Mouse (Mus musculus) heart, adult 2 months (tissue): ENCODE measurements around the gene Rbm18. TPM values are rescaled to one million over a fixed set of nuclear protein-coding genes. Genes with fewer than 3 reads are reported as not detected.

ENCODE experiments used
- DNase-seq, 2 experiments: peaks; one replicate each; pipeline ENCODE4 v3.0.0; 2021
- H3K27ac ChIP-seq: fragments of 200-600 bp; 2 replicates; pipeline ENCODE4 v1.8.1; 2022
- H3K27me3 ChIP-seq: fragments of 200-500 bp; 2 replicates; pipeline ENCODE4 v1.6.1; 2012; ENCODE audit warnings: mild to moderate bottlenecking, low read length, inconsistent platforms, mixed read lengths; ENCODE audit not compliant: control insufficient read depth, insufficient read depth
- H3K36me3 ChIP-seq: fragments of 200-500 bp; 2 replicates; pipeline ENCODE4 v1.6.1; 2012; ENCODE audit warnings: low read length, inconsistent platforms; ENCODE audit not compliant: control insufficient read depth, insufficient read depth
- H3K4me1 ChIP-seq: fragments of 200-500 bp; 2 replicates; pipeline ENCODE4 v1.6.1; 2011; ENCODE audit warnings: low read length; ENCODE audit not compliant: control insufficient read depth, insufficient read depth
- H3K4me3 ChIP-seq: fragments of 200-600 bp; 2 replicates; pipeline ENCODE4 v1.8.1; 2022
- H3K79me2 ChIP-seq: fragments of 200-500 bp; replicated peaks from 2 replicates; pipeline ENCODE4 v1.6.1; 2012; ENCODE audit warnings: mild to moderate bottlenecking, inconsistent platforms, low read length, moderate library complexity, mixed read lengths; ENCODE audit not compliant: control insufficient read depth, insufficient read depth
- H3K9ac ChIP-seq: fragments of 200-500 bp; 2 replicates; pipeline ENCODE4 v1.6.1; 2012; ENCODE audit warnings: low read depth, mild to moderate bottlenecking, control low read depth, inconsistent platforms, low read length, mixed read lengths
- CTCF ChIP-seq: fragments of 200-600 bp; IDR thresholded peaks from 2 replicates; pipeline ENCODE4 v1.8.1; 2022; ENCODE audit warnings: antibody characterized with exemption, mild to moderate bottlenecking, moderate library complexity
- EP300 ChIP-seq: fragments of 200-500 bp; IDR thresholded peaks from 2 replicates; pipeline ENCODE4 v1.6.1; 2011; ENCODE audit warnings: low read depth, low read length, control low read depth; ENCODE audit not compliant: insufficient read depth
- POLR2A ChIP-seq: fragments of 200-500 bp; IDR thresholded peaks from 2 replicates; pipeline ENCODE4 v1.6.1; 2011; ENCODE audit warnings: mild to moderate bottlenecking, low read depth, low read length, control low read depth; ENCODE audit not compliant: insufficient read depth
- WGBS: fragments of 180-500 bp; shearing (Covaris S2); methylation state at CpG from one replicate; pipeline ENCODE4 v1.1.7; 2018; 5-methylcytosine and 5-hydroxymethylcytosine counted together
- intact Hi-C: fragments of 180-260 bp; cut with DNase I; formaldehyde crosslinking; loops from one replicate; pipeline ENCODE4 v1.15.1; 2025
- polyA plus RNA-seq: library from polyadenylated mRNA; depleted of rRNA; stranded (reverse); fragments of >200 nt; gene quantifications from 2 replicates; pipeline ENCODE4 v1.2.3, GENCODE M21; 2012
- total RNA-seq, 2 experiments: library from RNA; stranded (reverse); gene quantifications; 2 replicates each; pipeline ENCODE4 v1.2.3; 2021

Gene Rbm18
- total and polyA plus RNA-seq, 3 experiments = 15.4 to 33.9 (median 31.7) TPM

DNA sequence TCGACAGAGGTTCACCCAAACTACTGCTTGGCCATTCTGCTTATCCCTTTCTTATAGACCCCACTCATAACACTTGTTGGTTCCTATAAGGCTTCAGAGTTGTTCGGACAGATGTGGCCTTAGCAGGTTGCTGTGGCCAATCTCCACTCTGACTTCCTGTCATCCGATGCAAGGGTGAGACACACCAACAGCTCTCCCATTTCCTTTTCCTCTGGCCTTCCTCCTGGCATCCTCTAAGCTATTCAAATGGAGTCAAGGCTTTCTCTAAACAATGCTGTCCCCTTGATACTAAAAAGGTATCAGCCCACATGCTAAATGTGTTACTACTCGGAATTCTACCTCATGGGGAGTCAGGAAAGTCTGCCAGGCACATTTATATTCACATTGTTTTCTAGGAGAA, 8.6 kb downstream of the Rbm18 start:
- Histone ChIP-seq H3K36me3 (peaks cover 58% of the 10 kb centered on the region), H3K27ac (peak overlapping the region; percentile 70)

GRCm38 (mm10) chr2:36126795-36127429, 9.7 kb downstream of the Rbm18 start:
- no peak overlapping the region for H3K9ac ChIP-seq
- H3K79me2 ChIP-seq = peaks cover 5% of the 10 kb centered on the region
- intact Hi-C loops = loop anchor here (5.0 kb wide), 2 partner anchors 70 to 95 kb away; no protein-coding TSS in a partner anchor
- no peaks in the 10 kb centered on the region for H3K27me3 ChIP-seq
- peaks cover 18% of the 10 kb centered on the region for H3K4me1 ChIP-seq
- DNase-seq = no peak
- no peak for TF ChIP-seq POLR2A
- 88% methylated on average over 9 of the region's 9 CpGs for WGBS
- peaks cover 54% of the 10 kb centered on the region for H3K36me3 ChIP-seq
- no peak overlapping the region for H3K4me3 ChIP-seq
- no peak overlapping the region; the same call in 1 of the 2 replicates for H3K27ac ChIP-seq

More for the DNA sequence above, 8.6 kb downstream of the Rbm18 start:
- TF ChIP-seq CTCF (no peak), EP300 (peak; percentile 86)
- H3K27me3 ChIP-seq = no peaks in the 10 kb centered on the region
- DNase-seq = peak in 1 of 2 experiments; percentile 42
- no peak overlapping the region for H3K4me3 ChIP-seq
- WGBS = 39% methylated on average over 4 of the region's 4 CpGs
- H3K9ac ChIP-seq = no peak overlapping the region
- peaks cover 18% of the 10 kb centered on the region for H3K4me1 ChIP-seq
- H3K79me2 ChIP-seq = peaks cover 5% of the 10 kb centered on the region
- intact Hi-C loops = loop anchor here (5.0 kb wide), 2 partner anchors 69 to 96 kb away; no protein-coding TSS in a partner anchor

- intact Hi-C loops = no loop called here
- Histone ChIP-seq H3K27me3 (no peaks in the 10 kb centered on the region), H3K27ac (no peak overlapping the region), H3K79me2 (no peaks in the 10 kb centered on the region), H3K9ac (no peak overlapping the region), H3K4me3 (no peak overlapping the region), H3K36me3 (no peaks in the 10 kb centered on the region), H3K4me1 (no peaks in the 10 kb centered on the region)
- WGBS = 80% methylated on average over 3 of the region's 3 CpGs
- DNase-seq = no peak
- TF ChIP-seq CTCF (0 out of 2 replicates have a peak, but pooled peaks have one; percentile 8), POLR2A (no peak)
Measured at GRCm38 (mm10) chr2:36112632-36113031, 23.9 kb downstream of the Rbm18 start.

DNA sequence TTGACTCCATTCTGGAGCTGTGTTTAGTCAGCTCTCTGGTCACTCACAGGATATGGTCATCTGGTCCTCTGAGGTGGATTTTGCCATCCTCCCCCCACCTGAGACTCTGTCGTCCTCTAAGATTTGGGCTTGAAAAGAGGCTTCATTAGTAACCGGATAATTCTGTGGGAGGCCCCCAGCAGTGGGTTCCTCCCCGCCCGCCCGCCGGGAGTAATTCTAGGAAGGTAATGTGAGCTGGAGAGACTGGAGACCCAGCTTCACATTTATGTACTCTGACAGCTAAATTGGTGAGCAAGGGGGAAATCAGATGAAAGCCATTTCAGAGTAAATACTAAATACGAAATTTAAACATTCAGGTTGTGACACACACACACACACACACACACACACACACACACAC, 28.0 kb downstream of the Rbm18 start:
- 21% methylated on average over 7 of the region's 7 CpGs for WGBS
- no peak overlapping the region for H3K9ac ChIP-seq
- no peaks in the 10 kb centered on the region for H3K36me3 ChIP-seq
- H3K4me1 ChIP-seq = no peaks in the 10 kb centered on the region
- H3K79me2 ChIP-seq = no peaks in the 10 kb centered on the region
- H3K27ac ChIP-seq = no peak overlapping the region
- peaks cover 7% of the 10 kb centered on the region; the same call in 1 of the 2 replicates for H3K27me3 ChIP-seq
- no peak overlapping the region for H3K4me3 ChIP-seq
- TF ChIP-seq POLR2A (no peak), EP300 (no peak), CTCF (no peak)
- DNase-seq = no peak
- intact Hi-C loops = no loop called here

GRCm38 (mm10) chr2:36104956-36105741, 31.4 kb downstream of the Rbm18 start, which contains the start of gene Lhx6:
Lhx6 (minus strand) TSS chr2:36105408.
- Histone ChIP-seq H3K27me3 (peaks cover 12% of the 10 kb centered on the region), H3K4me1 (peaks cover 3% of the 10 kb centered on the region; the same call in 1 of the 2 replicates), H3K4me3 (peak within 1 kb of the TSS; percentile 64), H3K79me2 (no peaks in the 10 kb centered on the region), H3K27ac (peak within 1 kb of the TSS; percentile 61), H3K36me3 (no peaks in the 10 kb centered on the region), H3K9ac (peak within 1 kb of the TSS; percentile 68)
- WGBS = 1% methylated on average over 58 of the region's 58 CpGs
- peak; percentile 55 for TF ChIP-seq POLR2A
- TF ChIP-seq CTCF = no peak
- intact Hi-C loops = loop anchor here (5.0 kb wide), 1 partner anchor 83 kb away; no protein-coding TSS in a partner anchor
- DNase-seq = peak; percentile 40 to 52

DNA sequence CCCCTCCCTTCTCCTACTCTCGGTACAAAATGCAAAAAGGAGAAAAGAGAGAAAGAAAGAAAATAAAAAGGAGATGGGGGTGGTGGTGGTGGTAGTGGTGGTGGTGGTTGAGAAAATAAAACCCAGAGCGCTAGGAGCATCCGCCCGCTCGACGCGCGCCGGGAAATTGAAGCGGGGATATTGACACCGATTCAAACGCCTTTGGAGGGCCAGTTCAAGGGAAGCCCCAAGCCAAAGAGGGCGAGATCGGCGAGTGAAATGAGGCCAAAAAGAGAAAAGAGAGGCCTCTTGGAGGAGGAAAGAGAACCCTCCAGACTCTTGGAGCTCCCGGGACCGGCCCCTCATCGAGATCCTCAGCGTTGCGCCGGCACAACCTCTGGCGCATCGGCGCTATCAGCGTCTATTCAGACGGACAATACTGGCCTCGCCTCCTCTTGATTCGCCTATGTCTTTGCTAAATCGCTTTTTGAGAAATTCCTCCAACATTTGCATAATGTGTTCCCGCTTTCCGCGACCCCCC, 32.1 kb downstream of the Rbm18 start:
- TF ChIP-seq EP300 (no peak), POLR2A (no peak), CTCF (no peak)
- WGBS = 1% methylated on average over 32 of the region's 32 CpGs
- no peaks in the 10 kb centered on the region for H3K79me2 ChIP-seq
- peak overlapping the region; percentile 61 for H3K27ac ChIP-seq
- peak in 1 of 2 experiments; percentile 48 for DNase-seq
- H3K9ac ChIP-seq = peak overlapping the region; percentile 68
- intact Hi-C loops = loop anchor here (5.0 kb wide), 1 partner anchor 82 kb away; no protein-coding TSS in a partner anchor
- H3K4me1 ChIP-seq = peaks cover 3% of the 10 kb centered on the region; the same call in 1 of the 2 replicates
- H3K4me3 ChIP-seq = peak overlapping the region; percentile 64
- peaks cover 12% of the 10 kb centered on the region for H3K27me3 ChIP-seq
- H3K36me3 ChIP-seq = no peaks in the 10 kb centered on the region
